Mouse (Mus musculus) brain, adult 2 months (tissue): ENCODE results near the gene Tmem178.

ENCODE experiments used
- DNase-seq: peaks from one replicate; pipeline ENCODE4 v3.0.0; 2011; ENCODE audit warnings: low read depth, low spot score

Gene Tmem178

DNA sequence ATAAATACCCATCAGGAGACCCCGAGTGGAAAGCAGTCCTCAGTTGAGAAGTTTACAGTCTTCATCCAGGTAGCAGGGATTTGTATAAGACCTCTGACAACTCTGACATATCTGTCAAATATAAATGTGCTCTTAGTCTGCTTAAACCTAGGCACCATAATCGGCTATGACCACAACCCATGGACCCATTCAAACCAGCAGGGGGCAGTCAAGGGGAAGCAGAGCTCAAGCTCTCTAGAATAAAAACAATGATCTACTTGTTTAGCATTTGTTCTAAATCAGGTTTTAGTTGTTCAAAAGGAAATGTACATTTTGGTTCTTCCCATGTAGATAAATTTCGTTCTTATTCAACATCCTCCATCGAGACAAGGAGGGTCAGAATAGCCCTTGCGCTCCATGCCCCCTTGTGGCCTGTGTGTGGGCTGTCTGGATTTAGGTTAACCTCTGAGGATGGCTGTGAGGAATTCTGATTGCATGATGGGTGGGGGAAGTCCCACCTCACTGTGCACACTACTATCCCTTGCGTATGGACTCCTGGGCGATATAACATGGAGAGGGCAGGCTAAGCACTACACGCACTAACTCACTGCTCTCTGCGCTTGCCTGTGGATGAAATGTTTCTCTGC, 101.2 kb downstream of the Tmem178 start:
- peak; percentile 55 for DNase-seq

DNA sequence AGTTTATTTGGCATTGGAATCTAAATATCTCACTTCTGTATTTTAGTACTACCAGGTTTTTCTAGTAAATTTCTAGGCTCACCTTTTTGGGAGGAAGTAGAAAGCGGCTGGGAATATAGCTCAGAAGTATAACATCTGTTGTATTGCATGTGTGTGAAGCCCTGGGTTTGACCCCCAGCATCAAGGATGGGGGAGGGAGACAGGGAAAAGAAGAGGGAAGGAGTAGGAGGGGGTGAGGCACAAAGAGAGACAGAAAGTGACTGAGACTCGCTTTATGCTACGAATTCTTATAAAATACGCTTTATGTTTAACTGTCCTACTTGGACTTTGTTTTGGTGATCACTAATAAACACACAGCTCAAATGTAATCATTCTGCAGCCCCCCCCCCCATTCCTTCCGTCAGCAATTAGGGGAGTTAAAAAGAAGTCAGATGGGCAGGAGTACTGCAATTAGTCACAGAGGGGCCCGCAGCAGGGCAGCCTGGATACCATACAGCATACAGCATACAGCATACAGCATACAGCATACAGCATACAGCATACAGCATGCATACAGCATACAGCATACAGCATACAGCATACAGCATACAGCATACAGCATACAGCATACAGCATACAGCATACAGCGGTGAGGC, 103.6 kb downstream of the Tmem178 start:
- no peak for DNase-seq
